Mouse (Mus musculus): ENCODE measurements around the gene Wdcp.
"Not testable (repeated sequence)": the region's sequence is repeated elsewhere in the genome, so short reads cannot be mapped to it uniquely, and the experiment has no call there.

The Wdcp gene

GRCm38 (mm10) chr12:4842890-4843597, at the start of gene Wdcp:
Gene Wdcp (plus strand): TSS chr12:4843303.
- DNase-seq = peak; percentile 85

GRCm38 (mm10) chr12:4793718-4794117, 49.4 kb upstream of the Wdcp start:
- DNase-seq = peak; percentile 30

- DNase-seq = not testable (repeated sequence)
These were observed 45.6 kb upstream of the Wdcp start for GRCm38 (mm10) chr12:4797471-4797870.

GRCm38 (mm10) chr12:4811036-4811435, 32.1 kb upstream of the Wdcp start:
- no peak for DNase-seq

GRCm38 (mm10) chr12:4811705-4812104, 31.4 kb upstream of the Wdcp start:
- no peak for DNase-seq

- DNase-seq = no peak
These were observed 29.5 kb upstream of the Wdcp start for GRCm38 (mm10) chr12:4813636-4814035.

- DNase-seq = no peak
These were observed 26.3 kb upstream of the Wdcp start for GRCm38 (mm10) chr12:4816680-4817360.

- DNase-seq = peak; percentile 100
These were observed 25.6 kb upstream of the Wdcp start, which contains the start of gene Sf3b6 for GRCm38 (mm10) chr12:4817361-4818101. Gene Sf3b6 (plus strand): TSS chr12:4817544.

GRCm38 (mm10) chr12:4827256-4827655, 15.8 kb upstream of the Wdcp start:
- DNase-seq = no peak

GRCm38 (mm10) chr12:4836959-4837358, 6.1 kb upstream of the Wdcp start:
- no peak for DNase-seq

- no peak for DNase-seq
These were observed 3.1 kb upstream of the Wdcp start for GRCm38 (mm10) chr12:4840010-4840409.

GRCm38 (mm10) chr12:4840741-4841140, 2.4 kb upstream of the Wdcp start:
- no peak for DNase-seq

- DNase-seq = peak; percentile 50
These were observed 1.7 kb upstream of the Wdcp start, which contains the start of gene Fkbp1b for GRCm38 (mm10) chr12:4841392-4841887. Gene Fkbp1b (minus strand): TSS chr12:4841591.

- no peak for DNase-seq
These were observed 647 bp upstream of the Wdcp start for GRCm38 (mm10) chr12:4842456-4842855.

GRCm38 (mm10) chr12:4843741-4844140, 638 bp downstream of the Wdcp start:
- DNase-seq = peak; percentile 44

GRCm38 (mm10) chr12:4856160-4856559, 13.1 kb downstream of the Wdcp start:
- peak; percentile 43 for DNase-seq

GRCm38 (mm10) chr12:4856834-4857233, 13.7 kb downstream of the Wdcp start:
- no peak for DNase-seq

- DNase-seq = no peak
These were observed 16.3 kb downstream of the Wdcp start for GRCm38 (mm10) chr12:4859241-4859914.

GRCm38 (mm10) chr12:4862672-4863071, 19.6 kb downstream of the Wdcp start:
- no peak for DNase-seq

GRCm38 (mm10) chr12:4863654-4864337, 20.7 kb downstream of the Wdcp start:
- no peak for DNase-seq

GRCm38 (mm10) chr12:4864338-4864690, 21.2 kb downstream of the Wdcp start:
- DNase-seq = no peak

GRCm38 (mm10) chr12:4868924-4869323, 25.8 kb downstream of the Wdcp start:
- no peak for DNase-seq
